Mouse (Mus musculus): ENCODE data around the gene Mgat4a. TPM values are rescaled to one million over a fixed set of nuclear protein-coding genes. Genes with fewer than 3 reads are reported as not detected.
A peak's percentile ranks its signal among the peaks of the same experiment; 100 is the strongest.

Gene Mgat4a
- total and polyA plus RNA-seq, 3 experiments, result 2.7 to 2.8 TPM; not detected in 1

DNA sequence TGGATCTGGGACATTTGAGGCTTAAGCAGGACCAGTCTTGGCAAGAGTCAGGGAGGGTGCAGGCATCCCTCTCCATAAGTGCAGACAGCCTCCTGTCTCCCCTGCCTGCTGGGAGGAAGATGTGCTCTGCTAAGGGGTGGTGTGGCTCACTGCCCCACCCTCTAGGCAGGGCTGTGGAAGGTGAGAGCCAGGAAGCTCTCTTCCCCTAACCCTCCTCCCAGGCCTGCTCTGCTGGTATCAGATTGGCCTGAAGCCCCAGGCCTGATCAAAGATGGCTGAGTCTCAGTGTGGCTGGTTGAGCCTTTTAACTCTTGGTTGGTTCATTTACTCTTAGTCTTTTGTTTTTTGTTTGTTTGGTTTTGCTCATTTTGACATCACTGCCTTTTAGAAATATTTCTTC lies 131.2 kb downstream of the Mgat4a start (continued):
- TF ChIP-seq GATA1 (IDR thresholded peaks at IDR 0.05; ENCODE audit: low read depth, low read length), result peak; percentile 66
- TF ChIP-seq TBP (IDR thresholded peaks at IDR 0.05; ENCODE audit: low read depth, low read length), result peak; percentile 96
- TF ChIP-seq TAL1 (IDR thresholded peaks at IDR 0.05; ENCODE audit: low read length), result no peak
- TF ChIP-seq USF1 (IDR thresholded peaks at IDR 0.05; ENCODE audit: low read depth, low read length), result no peak
- no peak for TF ChIP-seq ETS1 (IDR thresholded peaks at IDR 0.05; ENCODE audit: low read depth, low read length)
- 0 out of 2 replicates have a peak, but pooled peaks have one; percentile 23 for TF ChIP-seq HCFC1 (IDR thresholded peaks at IDR 0.05; ENCODE audit: low read depth, low read length)

DNA sequence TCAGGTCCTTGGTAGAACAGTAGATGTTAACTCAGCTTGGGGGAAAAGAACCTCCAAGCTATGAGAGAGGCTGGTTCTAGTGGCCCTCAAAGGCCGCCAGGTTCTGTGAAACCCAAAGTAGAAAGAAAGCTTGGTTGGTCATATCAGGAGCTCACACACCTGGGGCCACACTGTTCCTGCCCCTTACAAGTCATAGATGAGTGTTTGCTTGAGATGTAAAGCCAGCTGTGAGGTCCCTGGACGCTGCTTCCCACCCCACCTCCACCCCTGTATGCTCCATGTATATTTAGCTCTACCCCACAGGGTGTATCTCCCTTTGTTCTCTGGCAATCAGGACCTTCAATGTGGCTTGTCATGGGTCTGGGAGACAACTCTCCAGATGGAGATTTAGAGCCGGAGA lies 132.1 kb downstream of the Mgat4a start:
- Histone ChIP-seq H3K36me3 (ENCODE audit: control insufficient read depth in 1 of 2, insufficient read depth in 2 of 2, low read length in 2 of 2) (peaks cover 0 to 9% of the 10 kb centered on the region in 2 experiments; a peak in 2 of 4 replicates), H3K79me2 (ENCODE audit: control insufficient read depth, insufficient read depth, low read length, poor library complexity) (no peaks in the 10 kb centered on the region), H3K4me1 (ENCODE audit: control insufficient read depth in 1 of 2, insufficient read depth in 2 of 2, low read length in 2 of 2) (peaks cover 0 to 6% of the 10 kb centered on the region in 2 experiments; a peak in 2 of 4 replicates), H3K9me3 (replicated peaks; ENCODE audit: insufficient read depth, low read length) (no peaks in the 10 kb centered on the region), H3K9ac (ENCODE audit: control insufficient read depth, low read depth, low read length, poor library complexity, severe bottlenecking) (no peak overlapping the region), H3K27ac (ENCODE audit: control insufficient read depth, low read depth, low read length) (no peak overlapping the region), H3K27me3 (ENCODE audit: control insufficient read depth in 1 of 2, insufficient read depth in 2 of 2, low read length in 2 of 2) (no peaks in the 10 kb centered on the region), H3K4me3 (ENCODE audit: control insufficient read depth in 1 of 2, insufficient read depth in 1 of 2, low read depth in 2 of 2, low read length in 2 of 2) (no peak overlapping the region)
- no peak for DNase-seq (ENCODE audit: low read depth, low spot score)
- TF ChIP-seq ZKSCAN1 (IDR thresholded peaks at IDR 0.05; ENCODE audit: low read depth, low read length) (no peak), GATA1 (IDR thresholded peaks at IDR 0.05; ENCODE audit: low read depth, low read length) (no peak), MXI1 (IDR thresholded peaks at IDR 0.05; ENCODE audit: low read depth, low read length) (no peak), RAD21 (IDR thresholded peaks at IDR 0.05; ENCODE audit: low read depth, low read length) (no peak), USF1 (IDR thresholded peaks at IDR 0.05; ENCODE audit: low read depth, low read length) (no peak), POLR2A (IDR thresholded peaks at IDR 0.05; ENCODE audit: control insufficient read depth in 1 of 2, insufficient read depth in 1 of 2, low read depth in 1 of 2, low read length in 2 of 2, poor library complexity in 1 of 2) (no peak), JUND (IDR thresholded peaks at IDR 0.05; ENCODE audit: low read depth, low read length) (no peak), TAL1 (IDR thresholded peaks at IDR 0.05; ENCODE audit: low read length) (no peak), MAFK (IDR thresholded peaks at IDR 0.05; ENCODE audit: borderline replicate concordance, low read depth, low read length) (no peak), RCOR1 (IDR thresholded peaks at IDR 0.05; ENCODE audit: low read depth, low read length) (no peak)

DNA sequence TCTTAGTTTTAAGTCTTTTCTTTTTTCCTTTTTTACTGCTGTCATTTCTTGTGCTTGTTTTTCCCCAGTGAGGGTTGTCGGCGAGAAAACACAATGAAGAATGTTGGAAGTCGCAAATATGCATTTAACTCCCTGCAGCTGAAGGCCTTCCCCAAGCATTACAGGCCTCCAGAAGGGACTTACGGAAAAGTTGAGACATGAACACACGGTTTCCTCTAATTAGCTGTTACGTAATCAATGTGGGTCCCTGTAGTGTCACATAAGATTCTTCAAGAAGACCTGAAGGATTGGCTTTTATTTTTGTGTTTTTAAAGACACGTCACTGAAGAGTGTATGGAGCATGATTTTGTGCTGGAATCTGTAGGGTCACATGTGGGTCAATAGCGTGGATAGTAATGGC lies 132.8 kb downstream of the Mgat4a start:
- Histone ChIP-seq H3K9ac (ENCODE audit: control insufficient read depth, low read depth, low read length, poor library complexity, severe bottlenecking) (no peak overlapping the region), H3K4me3 (ENCODE audit: control insufficient read depth in 1 of 2, insufficient read depth in 1 of 2, low read depth in 2 of 2, low read length in 2 of 2) (no peak overlapping the region), H3K79me2 (ENCODE audit: control insufficient read depth, insufficient read depth, low read length, poor library complexity) (no peaks in the 10 kb centered on the region), H3K27me3 (ENCODE audit: control insufficient read depth in 1 of 2, insufficient read depth in 2 of 2, low read length in 2 of 2) (no peaks in the 10 kb centered on the region), H3K36me3 (ENCODE audit: control insufficient read depth in 1 of 2, insufficient read depth in 2 of 2, low read length in 2 of 2) (peaks cover 0 to 9% of the 10 kb centered on the region in 2 experiments; a peak in 2 of 4 replicates), H3K9me3 (replicated peaks; ENCODE audit: insufficient read depth, low read length) (no peaks in the 10 kb centered on the region), H3K27ac (ENCODE audit: control insufficient read depth, low read depth, low read length) (no peak overlapping the region), H3K4me1 (ENCODE audit: control insufficient read depth in 1 of 2, insufficient read depth in 2 of 2, low read length in 2 of 2) (peaks cover 0 to 6% of the 10 kb centered on the region in 2 experiments; a peak in 2 of 4 replicates)
- DNase-seq (ENCODE audit: low read depth, low spot score), result no peak
- TF ChIP-seq MAFK (IDR thresholded peaks at IDR 0.05; ENCODE audit: borderline replicate concordance, low read depth, low read length) (no peak), JUND (IDR thresholded peaks at IDR 0.05; ENCODE audit: low read depth, low read length) (no peak), POLR2AphosphoS2 (IDR thresholded peaks at IDR 0.05; ENCODE audit: low read length) (no peak), CHD1 (IDR thresholded peaks at IDR 0.05; ENCODE audit: low read depth, low read length) (no peak), NELFE (IDR thresholded peaks at IDR 0.05; ENCODE audit: low read depth, low read length) (no peak), POLR2AphosphoS5 (IDR thresholded peaks at IDR 0.05; ENCODE audit: borderline replicate concordance, low read depth, low read length) (no peak), NRF1 (IDR thresholded peaks at IDR 0.05; ENCODE audit: insufficient read depth, low read depth, low read length, poor library complexity, severe bottlenecking) (no peak), ELF1 (IDR thresholded peaks at IDR 0.05; ENCODE audit: low read depth, low read length) (no peak), ZMIZ1 (IDR thresholded peaks at IDR 0.05; ENCODE audit: low read depth, low read length) (no peak), MAX (IDR thresholded peaks at IDR 0.05; ENCODE audit: low read length) (no peak), EP300 (IDR thresholded peaks at IDR 0.05; ENCODE audit: low read depth in 1 of 2, low read length in 2 of 2) (no peak), SIN3A (IDR thresholded peaks at IDR 0.05; ENCODE audit: low read length) (no peak), E2F4 (IDR thresholded peaks at IDR 0.05; ENCODE audit: borderline replicate concordance, low read depth, low read length) (no peak), RAD21 (IDR thresholded peaks at IDR 0.05; ENCODE audit: low read depth, low read length) (no peak), MXI1 (IDR thresholded peaks at IDR 0.05; ENCODE audit: low read depth, low read length) (no peak), ZC3H11A (IDR thresholded peaks at IDR 0.05; ENCODE audit: low read depth, low read length) (no peak), HCFC1 (IDR thresholded peaks at IDR 0.05; ENCODE audit: low read depth, low read length) (no peak)

Data from MEL (cell line).